Mouse (Mus musculus): ENCODE measurements at regions not wholly inside any gene's neighbourhood (a gene's known extent, or its start where the extent isn't known, plus 50 kb on each side); places are given as distances from the start of the nearest gene placed in this dataset.

DNA sequence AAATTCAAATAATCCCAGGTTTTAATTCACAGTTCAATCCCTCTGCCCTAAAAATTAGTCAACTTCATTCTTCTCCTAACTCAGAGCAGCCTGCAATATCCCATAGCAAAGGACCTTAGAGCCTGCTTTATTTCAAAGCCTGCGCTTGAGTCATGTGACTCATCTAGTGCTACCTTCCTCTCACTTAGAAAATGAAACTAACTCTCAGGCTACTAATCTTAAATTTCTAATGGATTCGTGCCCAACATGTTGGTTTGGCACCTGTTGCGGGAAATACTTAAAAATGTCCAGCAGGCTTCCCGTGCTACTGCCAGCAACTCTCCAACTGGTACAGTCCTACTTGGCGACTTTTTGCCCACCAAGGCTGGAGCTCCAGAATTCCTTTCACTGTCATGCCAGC lies 322.6 kb downstream of the Cox7c start:
- TF ChIP-seq CTCF (IDR thresholded peaks at IDR 0.05; ENCODE audit: low read depth, low read length): no peak
- TF ChIP-seq POLR2A (IDR thresholded peaks at IDR 0.05; ENCODE audit: extremely low read depth, insufficient read depth, low read length): no peak
